Mouse (Mus musculus): ENCODE results near the gene Cyp2d22.
"Not testable (repeated sequence)": the region's sequence is repeated elsewhere in the genome, so short reads cannot be mapped to it uniquely, and the experiment has no call there.

Cyp2d22 gene

GRCm38 (mm10) chr15:82379871-82380713, at the start of gene Cyp2d22:
TSS of gene Cyp2d22 (minus strand) at chr15:82380260.
- in situ Hi-C loops (cut with MboI; ENCODE audit: unreplicated experiment in 2 of 2), result no loop called here

- in situ Hi-C loops (cut with MboI; ENCODE audit: unreplicated experiment in 2 of 2), result no loop called here
These were observed 43.4 kb upstream of the Cyp2d22 start for GRCm38 (mm10) chr15:82423471-82423870.

DNA sequence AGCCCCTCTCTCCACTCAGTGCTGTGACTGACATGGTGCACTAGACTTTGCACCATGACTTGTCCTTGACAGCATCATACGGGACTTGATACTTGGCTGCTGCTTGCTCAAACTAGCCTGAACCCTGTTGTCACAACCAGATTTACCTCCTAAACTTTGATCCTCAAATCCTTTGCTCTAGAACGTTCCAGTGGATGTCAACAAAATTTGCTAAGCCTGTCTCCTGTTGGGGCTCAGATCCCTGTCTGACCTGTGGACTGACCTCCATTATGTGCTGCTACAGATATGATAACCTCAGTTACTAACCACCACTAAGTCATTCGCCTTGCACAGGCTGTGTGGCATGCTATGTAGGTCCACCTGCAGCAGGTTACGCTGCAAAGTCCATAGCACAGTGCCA, 42.9 kb upstream of the Cyp2d22 start:
- in situ Hi-C loops (cut with MboI; ENCODE audit: unreplicated experiment in 2 of 2), result no loop called here

DNA sequence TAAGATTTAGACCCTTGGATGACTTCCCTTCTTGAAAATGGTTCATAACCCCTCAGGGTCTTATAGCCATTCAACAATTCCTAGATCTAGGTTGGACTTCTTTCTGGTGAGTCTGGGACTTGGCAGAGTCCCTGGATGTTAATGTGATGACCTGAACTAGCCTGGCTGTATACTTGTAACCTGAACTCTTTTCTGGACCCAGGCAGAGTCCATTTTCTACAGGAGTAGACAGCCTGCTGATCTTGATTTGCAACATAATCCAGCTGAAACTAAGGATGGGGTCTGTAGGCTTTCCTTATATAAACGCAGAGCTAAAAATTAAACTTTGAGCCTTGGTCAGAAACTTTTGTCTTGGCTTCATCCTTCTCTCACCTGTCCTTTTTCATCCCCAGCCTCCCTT, 38.6 kb upstream of the Cyp2d22 start:
- in situ Hi-C loops (cut with MboI; ENCODE audit: unreplicated experiment in 2 of 2), result no loop called here

DNA sequence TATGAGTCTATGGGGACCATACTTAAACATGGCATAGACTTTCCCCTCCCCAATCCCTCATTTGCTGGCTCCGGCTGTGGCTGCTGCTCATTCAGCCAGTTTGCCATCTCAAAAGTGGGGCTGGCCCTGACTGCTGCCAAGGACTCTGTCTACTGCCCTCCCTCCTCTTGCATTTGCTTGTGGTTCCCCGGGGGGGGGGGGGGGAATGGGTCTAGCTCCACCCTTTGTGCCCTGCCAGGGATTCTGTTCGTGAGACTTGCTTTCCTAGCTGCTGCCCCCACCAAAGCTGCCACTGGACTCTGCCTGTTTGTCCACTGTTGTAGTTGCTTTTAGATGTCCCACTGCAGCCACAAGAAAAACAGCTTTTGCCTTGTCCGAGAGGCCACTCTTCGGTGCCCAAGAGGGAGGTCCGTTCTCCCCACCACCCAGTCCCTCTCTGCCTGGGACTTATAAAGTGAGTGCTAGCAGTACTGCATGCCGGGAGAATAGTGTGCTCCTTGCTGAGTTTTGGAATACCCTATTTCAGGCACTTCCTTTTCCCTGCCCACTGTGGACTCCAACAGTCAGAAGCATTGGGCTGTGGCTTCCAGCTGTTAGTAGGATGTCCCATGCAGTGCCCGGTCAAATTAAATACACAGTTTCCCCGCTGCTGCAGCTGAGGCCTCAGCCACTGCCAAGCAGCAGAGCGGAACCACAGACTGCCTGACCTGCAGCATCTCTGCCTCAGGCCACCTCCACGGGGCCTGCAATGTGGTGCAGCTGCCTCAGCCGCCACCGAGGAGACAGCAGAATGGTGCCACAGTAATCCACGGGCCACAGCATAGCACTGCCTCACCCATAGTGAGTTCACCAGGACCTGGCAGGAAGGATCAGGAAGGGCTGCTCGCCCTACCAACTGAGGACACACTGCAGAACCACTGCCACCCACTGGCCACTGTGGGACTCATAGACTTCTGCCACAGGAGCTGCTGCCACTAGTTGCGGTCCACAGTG, 37.0 kb upstream of the Cyp2d22 start:
- in situ Hi-C loops (cut with MboI; ENCODE audit: unreplicated experiment in 2 of 2), result no loop called here

DNA sequence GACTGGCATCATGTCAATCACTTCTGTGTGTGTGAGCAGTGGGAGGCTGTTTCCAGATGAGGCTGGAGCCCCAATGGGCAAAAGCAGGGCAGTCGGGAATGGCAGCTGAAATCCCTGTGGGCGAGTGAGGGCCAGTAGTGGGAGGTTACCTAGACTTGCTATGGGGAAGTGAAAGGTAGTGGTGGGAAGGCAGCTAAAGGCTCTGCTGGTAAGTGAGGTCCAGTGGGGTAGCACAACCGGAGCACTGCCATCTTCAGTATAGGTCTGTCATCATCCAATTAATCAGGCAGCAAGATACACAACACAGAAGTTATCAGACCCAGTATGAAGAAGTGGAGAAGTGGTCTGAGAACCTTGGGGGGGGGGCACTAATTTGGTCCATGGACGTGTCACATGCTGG, 27.5 kb upstream of the Cyp2d22 start:
- in situ Hi-C loops (cut with MboI; ENCODE audit: unreplicated experiment in 2 of 2), result no loop called here

DNA sequence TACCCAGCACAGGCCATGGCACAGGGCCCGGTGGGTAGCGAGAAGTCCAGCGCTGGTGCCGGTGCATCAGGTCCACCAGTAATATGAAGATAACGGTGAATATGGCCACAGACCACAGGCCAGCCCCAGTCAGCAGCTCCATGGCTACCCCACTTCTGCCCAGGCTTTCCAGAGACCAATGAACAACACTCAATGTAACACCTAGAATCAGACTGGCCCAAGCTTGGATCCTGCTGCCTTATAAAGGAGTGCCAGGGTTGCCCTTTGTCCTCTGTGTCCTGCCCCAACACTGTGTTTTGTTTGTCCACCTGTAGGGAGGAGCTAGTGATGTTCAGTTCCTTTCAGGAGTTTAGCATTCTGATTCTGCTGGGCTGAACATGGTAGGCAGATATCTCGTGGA, 26.9 kb upstream of the Cyp2d22 start, which contains the start of gene Cyp2d10:
TSS of gene Cyp2d10 (minus strand) at position 215 of the 400 bp plus-strand sequence.
- in situ Hi-C loops (cut with MboI; ENCODE audit: unreplicated experiment in 2 of 2), result no loop called here

- in situ Hi-C loops (cut with MboI; ENCODE audit: unreplicated experiment in 2 of 2), result no loop called here
These were observed 24.1 kb upstream of the Cyp2d22 start for GRCm38 (mm10) chr15:82404163-82404562.

- in situ Hi-C loops (cut with MboI; ENCODE audit: unreplicated experiment in 2 of 2), result no loop called here
These were observed 23.5 kb upstream of the Cyp2d22 start for GRCm38 (mm10) chr15:82403606-82404005.

- in situ Hi-C loops (cut with MboI; ENCODE audit: unreplicated experiment in 2 of 2), result no loop called here
These were observed 22.7 kb upstream of the Cyp2d22 start for GRCm38 (mm10) chr15:82402741-82403140.

- in situ Hi-C loops (cut with MboI; ENCODE audit: unreplicated experiment in 2 of 2), result no loop called here
These were observed 22.0 kb upstream of the Cyp2d22 start for GRCm38 (mm10) chr15:82402106-82402505.

- in situ Hi-C loops (cut with MboI; ENCODE audit: unreplicated experiment in 2 of 2), result no loop called here
These were observed 21.5 kb upstream of the Cyp2d22 start for GRCm38 (mm10) chr15:82401516-82401915.

DNA sequence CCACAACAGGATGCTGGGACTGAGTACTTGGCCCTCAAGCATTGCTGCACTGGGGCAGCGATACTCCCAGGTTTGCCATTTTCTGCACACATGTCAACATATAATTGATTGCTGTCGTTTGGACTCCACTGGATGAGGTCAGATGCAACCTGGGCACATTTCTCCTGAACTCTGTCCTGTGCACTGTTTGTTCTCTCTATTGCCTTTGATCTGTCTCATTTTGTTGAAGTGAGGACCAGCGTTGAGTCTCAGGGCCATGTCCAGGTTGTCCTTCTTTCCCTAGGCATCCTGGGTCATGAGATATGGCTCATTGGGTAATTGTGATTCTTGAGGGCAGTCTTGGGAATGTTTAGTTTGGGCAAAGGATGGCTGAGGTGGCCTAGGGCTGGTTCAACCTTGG, 15.9 kb upstream of the Cyp2d22 start:
- in situ Hi-C loops (cut with MboI; ENCODE audit: unreplicated experiment in 2 of 2), result not testable (repeated sequence)

DNA sequence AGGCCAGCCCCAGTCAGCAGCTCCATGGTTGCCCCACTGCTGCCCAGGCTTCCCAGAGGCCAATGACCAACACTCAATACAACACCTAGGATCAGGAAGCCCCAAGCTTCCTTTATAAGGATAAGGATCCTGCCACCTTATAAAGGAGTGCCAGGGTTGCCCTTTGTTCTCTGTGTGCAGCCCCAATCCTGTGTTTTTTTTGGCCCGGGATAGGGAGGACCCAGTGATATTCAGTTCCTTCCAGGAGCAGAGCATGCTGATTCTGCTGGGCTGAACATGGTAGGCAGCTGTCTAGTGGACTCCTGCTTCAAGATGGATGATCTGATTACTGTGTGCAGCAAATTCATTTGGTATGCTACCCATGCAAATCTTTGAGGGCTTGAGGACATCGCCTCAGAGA, 13.9 kb upstream of the Cyp2d22 start, which contains the start of gene Cyp2d11:
TSS of gene Cyp2d11 (minus strand) at position 101 of the 400 bp plus-strand sequence.
- in situ Hi-C loops (cut with MboI; ENCODE audit: unreplicated experiment in 2 of 2), result not testable (repeated sequence)

- in situ Hi-C loops (cut with MboI; ENCODE audit: unreplicated experiment in 2 of 2), result not testable (repeated sequence)
These were observed 9.9 kb upstream of the Cyp2d22 start for GRCm38 (mm10) chr15:82389916-82390315.

- in situ Hi-C loops (cut with MboI; ENCODE audit: unreplicated experiment in 2 of 2), result no loop called here
These were observed 5.7 kb upstream of the Cyp2d22 start for GRCm38 (mm10) chr15:82385729-82386128.

DNA sequence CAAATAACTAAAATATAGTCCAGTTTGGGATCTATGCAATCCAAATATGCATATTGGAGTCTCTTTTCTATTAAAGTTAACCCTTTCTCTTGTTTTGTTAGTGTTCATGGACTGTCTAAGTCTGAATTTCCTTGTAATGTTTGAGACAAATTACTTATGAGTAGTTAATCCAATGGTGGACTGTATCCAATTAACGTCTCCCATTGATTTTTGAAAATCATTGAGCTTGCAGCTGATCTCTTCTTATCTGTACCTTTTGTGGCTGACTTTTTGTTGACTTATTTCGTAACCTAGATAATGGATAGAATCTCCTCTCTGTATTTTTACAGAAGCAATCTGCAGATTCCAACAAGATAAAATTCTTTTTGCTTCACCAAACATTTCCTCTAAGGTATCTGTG, 2.4 kb upstream of the Cyp2d22 start:
- in situ Hi-C loops (cut with MboI; ENCODE audit: unreplicated experiment in 2 of 2), result no loop called here

DNA sequence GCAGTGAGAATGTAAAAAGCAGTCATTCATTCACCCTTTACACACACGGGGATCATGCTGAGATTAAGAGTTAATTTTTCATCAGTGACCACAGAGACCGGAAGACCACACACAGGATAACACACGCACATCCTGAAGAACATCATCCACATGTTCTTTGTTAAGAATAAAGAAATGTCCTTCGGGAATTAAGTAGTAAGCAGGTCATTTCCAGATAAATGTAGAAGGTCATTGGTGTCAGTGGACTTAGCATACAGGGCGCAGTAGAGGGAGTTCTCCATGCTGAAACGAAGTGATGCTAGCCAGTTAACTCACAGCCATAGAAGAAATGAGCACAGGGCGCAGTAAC, 628 bp upstream of the Cyp2d22 start:
- in situ Hi-C loops (cut with MboI; ENCODE audit: unreplicated experiment in 2 of 2), result no loop called here

DNA sequence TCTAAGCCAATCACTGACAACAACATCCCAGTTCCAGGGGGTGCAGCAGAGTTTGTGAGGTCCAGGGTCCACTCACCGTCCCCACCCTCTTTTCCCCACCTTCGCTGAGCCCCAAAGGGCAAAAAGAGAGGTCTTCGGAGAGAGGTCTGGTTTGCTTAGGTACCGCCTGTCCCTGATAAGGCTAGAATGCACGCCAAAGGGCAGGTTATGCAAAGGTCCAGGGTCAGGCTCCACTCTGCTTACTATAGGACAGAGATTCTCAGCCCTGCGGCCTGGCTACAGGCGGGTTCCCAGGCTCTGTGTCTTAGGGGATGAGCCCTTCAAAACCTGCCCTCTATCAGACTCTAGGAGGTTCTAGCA, 569 bp downstream of the Cyp2d22 start:
- in situ Hi-C loops (cut with MboI; ENCODE audit: unreplicated experiment in 2 of 2), result no loop called here

DNA sequence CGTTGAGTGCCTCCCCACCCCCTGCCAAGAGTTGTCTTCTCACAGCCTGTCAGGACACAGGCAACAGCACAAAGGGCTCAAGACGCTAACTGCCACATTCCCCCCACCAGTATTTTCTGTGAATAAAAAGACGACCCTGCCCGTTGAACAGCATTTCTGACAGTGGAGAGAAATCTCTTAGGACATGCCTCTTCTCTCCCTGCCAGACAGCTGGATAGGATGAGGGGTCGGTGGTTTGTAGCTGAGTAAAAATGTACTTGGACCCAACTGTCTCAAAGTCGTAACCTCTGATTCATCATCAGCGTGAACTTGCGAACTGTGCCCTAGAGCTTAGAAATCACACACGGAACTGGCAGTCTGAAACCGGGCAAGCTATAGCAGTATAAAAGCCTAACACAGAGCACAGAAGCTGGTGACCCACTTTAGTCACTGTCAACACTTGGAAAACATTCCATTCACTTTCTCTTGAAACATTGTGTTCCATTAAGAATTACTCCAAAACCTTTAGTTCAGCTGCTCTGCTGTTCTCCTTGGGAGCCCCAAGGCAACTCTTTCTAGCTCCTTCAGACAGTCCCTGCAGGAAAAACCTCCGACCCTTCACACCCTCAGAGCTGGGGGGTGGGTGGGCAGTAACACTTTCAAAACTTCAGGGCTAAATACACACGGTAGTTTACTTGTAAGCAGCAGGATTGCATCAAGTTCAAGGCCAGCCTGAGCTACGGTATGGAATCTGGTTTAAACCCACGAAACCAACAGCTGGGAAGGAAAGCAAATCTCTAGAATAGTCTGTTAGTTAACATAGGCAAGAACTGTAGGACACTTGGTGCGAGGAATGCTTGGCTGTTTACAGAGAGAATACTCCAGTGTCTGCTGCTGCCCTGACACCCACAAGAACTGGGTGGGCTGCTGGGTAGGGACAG, 1.5 kb downstream of the Cyp2d22 start:
- in situ Hi-C loops (cut with MboI; ENCODE audit: unreplicated experiment in 2 of 2), result no loop called here

Data from v-Abl transformed pro-B cells (cell line).